Mouse (Mus musculus) cerebellum, postnatal 10 days (tissue): ENCODE measurements around the gene Ppt1.

Experiments
- DNase-seq, 2 experiments: peaks; one replicate each; pipeline ENCODE4 v3.0.0; 2021; ENCODE audit warnings: mixed read lengths in 2 of 2

Gene Ppt1

DNA sequence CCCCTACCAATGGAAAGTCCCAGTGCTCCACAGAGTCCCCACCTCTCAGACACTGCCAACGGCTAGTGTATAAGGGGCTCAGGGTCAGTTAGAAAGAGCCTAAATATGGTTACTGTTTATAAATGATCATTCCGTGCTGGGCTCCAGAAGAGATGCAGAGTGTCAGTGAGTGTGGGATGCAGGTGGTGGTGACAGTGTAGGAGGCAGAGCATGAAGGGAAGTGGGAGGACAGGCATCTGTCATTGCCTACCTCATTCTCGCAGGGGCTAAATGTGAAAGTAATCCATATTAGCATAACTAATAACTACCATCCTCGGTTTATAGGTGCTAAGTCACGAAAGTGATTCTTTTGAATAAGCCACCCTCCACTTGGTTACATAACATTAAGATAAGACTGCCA is 34.7 kb downstream of the Ppt1 start:
- DNase-seq: no peak

GRCm38 (mm10) chr4:122871269-122871668 is 35.2 kb downstream of the Ppt1 start:
- DNase-seq: no peak

DNA sequence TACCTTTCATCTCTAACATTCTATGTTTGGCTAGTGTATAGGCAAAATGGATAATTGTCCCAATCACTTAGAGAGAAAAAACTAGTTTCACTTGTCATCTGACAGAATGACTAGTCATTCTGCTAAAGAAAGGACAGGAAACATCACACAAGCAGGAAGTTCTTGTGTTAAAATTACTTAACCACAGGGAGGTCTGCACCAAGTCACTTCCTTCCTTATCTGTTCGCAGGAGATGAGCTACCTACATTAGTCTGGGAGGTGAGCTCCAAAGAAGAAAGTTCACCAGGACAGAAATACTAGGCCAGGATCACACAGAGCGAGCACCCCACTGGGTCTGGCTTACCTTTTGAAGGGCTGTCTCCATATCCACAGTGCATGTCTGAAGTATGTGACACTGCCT is 35.9 kb downstream of the Ppt1 start:
- no peak for DNase-seq

DNA sequence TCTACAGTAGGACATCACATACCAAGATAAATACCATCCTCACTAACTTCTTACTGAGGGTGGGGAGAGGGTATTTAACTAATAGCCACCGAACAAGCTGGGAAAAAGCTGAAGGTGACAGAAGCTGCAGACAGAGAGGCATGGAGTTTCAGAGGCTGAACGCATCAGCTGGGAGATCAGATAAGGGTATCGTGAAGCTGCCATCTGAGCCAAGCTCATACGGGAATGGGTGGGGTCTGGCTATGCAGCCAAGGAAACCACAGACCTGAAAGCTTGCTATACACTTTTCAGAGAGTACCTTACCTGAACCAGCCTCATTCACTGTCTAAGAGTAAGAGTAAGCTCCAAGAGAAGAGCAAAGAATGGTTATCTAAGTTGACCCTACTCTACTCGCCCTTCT is 37.0 kb downstream of the Ppt1 start:
- no peak for DNase-seq

- DNase-seq: no peak
Measured at GRCm38 (mm10) chr4:122873512-122873911, 37.5 kb downstream of the Ppt1 start.

- no peak for DNase-seq
Measured at GRCm38 (mm10) chr4:122878333-122879070, 42.5 kb downstream of the Ppt1 start.

GRCm38 (mm10) chr4:122882544-122882943 is 46.5 kb downstream of the Ppt1 start:
- DNase-seq: no peak

DNA sequence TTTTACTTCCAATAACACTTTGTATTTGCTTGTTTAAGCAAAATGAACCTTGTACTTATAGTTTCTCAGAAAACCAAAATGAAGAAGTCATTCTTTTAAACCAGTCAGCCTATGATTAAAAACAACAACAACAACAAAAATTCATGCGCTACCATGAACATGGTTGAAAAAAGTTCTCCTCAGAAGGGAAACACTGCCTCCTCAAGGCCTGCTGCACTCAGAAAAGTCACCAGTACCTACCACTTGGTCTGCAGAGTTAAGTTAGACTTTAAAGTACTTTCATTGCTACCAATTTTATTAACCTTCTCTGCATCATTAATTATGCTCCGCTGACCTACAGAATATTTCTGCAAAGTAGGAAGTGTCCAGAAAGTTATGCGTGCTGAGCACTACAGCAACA is 47.3 kb downstream of the Ppt1 start:
- DNase-seq: no peak

- DNase-seq: no peak
Measured at GRCm38 (mm10) chr4:122884051-122884450, 48.0 kb downstream of the Ppt1 start.

GRCm38 (mm10) chr4:122884481-122885340 is 48.7 kb downstream of the Ppt1 start:
- DNase-seq: peak in 1 of 2 experiments; percentile 20

DNA sequence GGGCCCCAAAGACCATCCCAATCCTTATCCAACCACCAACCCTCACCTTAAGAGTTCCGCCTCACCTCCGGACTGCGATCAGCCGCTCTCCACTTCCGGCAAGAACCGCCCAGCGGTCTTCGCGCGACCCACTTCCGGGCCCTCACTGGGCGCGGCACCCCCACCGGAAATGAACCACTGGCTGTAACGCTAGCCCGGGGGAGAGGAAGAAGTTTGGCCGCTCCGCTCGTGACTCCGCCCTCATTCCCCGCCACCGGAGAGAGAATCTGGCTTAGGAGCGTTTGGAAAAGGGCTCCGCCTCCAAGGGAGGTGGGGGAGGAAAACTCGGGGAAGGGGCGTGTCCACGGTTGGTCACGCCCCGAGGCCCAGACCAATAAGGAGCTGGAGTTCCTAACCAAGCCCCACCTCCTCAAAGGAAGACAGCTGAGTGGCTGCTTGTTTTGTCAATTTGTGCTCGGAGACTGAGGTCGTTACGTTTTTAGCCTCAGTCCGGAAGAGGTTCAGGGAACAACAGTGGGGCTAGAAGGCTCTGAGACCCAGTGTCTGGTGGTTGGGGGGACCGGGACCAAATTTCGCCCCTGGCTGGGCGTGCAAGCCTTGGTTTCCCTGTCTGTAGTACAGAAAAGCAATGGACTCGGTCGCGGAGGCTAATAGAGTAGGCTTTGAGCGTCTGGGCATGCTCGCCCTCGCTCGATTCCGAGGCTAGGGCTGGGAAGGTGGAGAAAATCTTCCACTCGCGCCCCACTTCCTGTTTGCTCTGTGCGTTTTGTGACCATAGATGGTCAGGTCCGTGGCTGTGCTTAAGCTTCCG is 49.9 kb downstream of the Ppt1 start, which contains the start of gene Cap1:
TSS of gene Cap1 (minus strand) at position 289 of the 811 bp plus-strand sequence.
- peak; percentile 97 to 98 for DNase-seq

GRCm38 (mm10) chr4:122886579-122887254 is 50.7 kb downstream of the Ppt1 start:
- peak in 1 of 2 experiments; percentile 49 for DNase-seq

GRCm38 (mm10) chr4:122887336-122887735 is 51.3 kb downstream of the Ppt1 start:
- no peak for DNase-seq

- peak; percentile 98 to 99 for DNase-seq
Measured at GRCm38 (mm10) chr4:122890881-122891481, 54.9 kb downstream of the Ppt1 start.

DNA sequence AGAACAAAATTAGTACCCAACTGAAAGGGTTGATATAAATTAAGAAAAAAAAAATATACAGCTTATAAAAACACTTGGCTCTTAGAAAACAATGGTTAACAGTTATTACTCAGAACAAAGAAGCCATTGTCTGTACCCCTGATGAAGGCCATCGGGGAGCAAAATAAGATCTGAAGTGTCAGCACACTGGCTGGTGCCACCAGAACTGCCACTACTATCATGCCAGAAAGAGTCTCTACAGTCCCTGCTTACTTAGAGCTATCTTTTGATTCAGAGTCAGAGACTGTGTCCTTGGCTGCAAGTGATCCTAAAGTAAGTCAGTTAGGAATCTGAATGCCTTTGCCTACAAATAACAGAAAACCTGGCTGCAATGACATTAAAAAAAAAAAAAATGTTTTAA is 55.6 kb downstream of the Ppt1 start:
- peak; percentile 35 to 46 for DNase-seq

DNA sequence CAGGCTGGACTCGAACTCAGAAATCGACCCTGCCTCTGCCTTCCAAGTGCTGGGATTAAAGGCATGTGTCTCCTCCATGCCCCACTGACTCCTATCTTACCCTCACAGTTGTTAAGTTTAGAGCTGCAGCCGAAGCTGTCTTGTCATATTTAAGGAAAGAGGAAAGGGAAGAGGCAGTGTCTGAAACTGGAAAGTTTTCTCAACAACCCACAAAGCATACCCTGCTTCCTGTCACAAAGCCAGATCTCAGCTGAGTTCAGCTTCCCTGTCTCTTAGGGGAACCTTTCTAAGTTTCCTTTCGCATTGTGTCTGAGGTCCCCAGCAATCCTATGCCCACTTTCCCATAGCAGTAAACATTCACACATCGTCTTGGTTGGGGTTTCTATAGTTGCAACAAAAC is 56.1 kb downstream of the Ppt1 start:
- peak in 1 of 2 experiments; percentile 23 for DNase-seq

- no peak for DNase-seq
Measured at GRCm38 (mm10) chr4:122897750-122898149, 61.7 kb downstream of the Ppt1 start.

- peak; percentile 80 to 85 for DNase-seq
Measured at GRCm38 (mm10) chr4:122898313-122898712, 62.3 kb downstream of the Ppt1 start.

- peak; percentile 36 to 49 for DNase-seq
Measured at GRCm38 (mm10) chr4:122902156-122902555, 66.1 kb downstream of the Ppt1 start.

DNA sequence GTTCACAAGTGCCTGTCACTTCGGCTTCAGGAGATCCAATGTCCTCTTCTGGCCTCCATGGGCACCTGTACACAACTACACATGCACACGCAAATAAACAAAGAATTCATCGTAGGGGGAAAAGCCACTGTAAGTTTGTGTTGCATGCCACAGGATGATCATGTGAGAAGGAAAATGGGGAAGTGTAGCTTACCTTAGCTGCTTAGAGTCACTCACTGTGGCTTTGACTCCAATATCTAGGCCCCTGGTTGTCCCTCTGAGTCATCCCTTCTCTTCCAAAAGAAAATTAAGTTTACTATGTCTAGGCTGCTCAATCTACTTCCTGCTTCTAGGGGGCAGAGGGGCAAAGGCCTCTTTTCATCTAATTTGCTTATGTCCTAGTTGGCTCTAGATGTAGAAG is 67.7 kb downstream of the Ppt1 start:
- DNase-seq: no peak

DNA sequence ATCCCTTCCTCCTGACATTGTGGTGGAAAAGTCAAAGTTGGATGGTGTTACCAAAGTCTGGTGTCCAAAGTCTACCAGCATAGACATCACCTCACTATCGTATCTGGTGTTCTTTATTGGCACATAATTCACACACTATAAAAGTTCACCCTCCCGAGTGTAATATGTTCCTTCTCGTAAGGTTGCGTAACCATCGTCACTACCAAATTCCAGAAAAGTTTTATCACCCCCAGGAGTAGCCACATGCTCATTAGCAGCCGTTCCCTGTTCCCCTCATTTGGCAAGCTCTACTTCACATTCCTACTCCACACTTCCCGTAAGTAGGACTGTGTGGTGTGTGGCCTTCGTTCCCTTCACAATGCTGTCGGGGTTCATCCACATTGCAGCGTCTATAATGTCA is 69.3 kb downstream of the Ppt1 start:
- no peak for DNase-seq
